Mouse (Mus musculus) liver, adult 2 months (tissue): ENCODE measurements around the gene Manba. TPM values are rescaled to one million over a fixed set of nuclear protein-coding genes. Genes with fewer than 3 reads are reported as not detected.
A peak's percentile ranks its signal among the peaks of the same experiment; 100 is the strongest.

ENCODE experiments used
- DNase-seq: peaks from one replicate; pipeline ENCODE4 v3.0.0-alpha.2; 2011; ENCODE audit warnings: low read depth, low spot score; ENCODE audit errors: extremely low read depth
- H3K27ac ChIP-seq: fragments of 200-500 bp; replicated peaks from 2 replicates; pipeline ENCODE4 v1.5.1; 2012; ENCODE audit warnings: low read depth, mild to moderate bottlenecking, control low read depth, inconsistent platforms, low read length; ENCODE audit not compliant: insufficient read depth
- H3K27me3 ChIP-seq: fragments of 200-500 bp; 2 replicates; pipeline ENCODE4 v1.6.1; 2012; ENCODE audit warnings: mild to moderate bottlenecking, moderate library complexity, low read length, inconsistent platforms; ENCODE audit not compliant: control insufficient read depth, insufficient read depth
- H3K36me3 ChIP-seq: fragments of 200-500 bp; 2 replicates; pipeline ENCODE4 v1.6.1; 2012; ENCODE audit warnings: low read length, inconsistent platforms; ENCODE audit not compliant: control insufficient read depth, insufficient read depth
- H3K4me1 ChIP-seq: fragments of 200-500 bp; 2 replicates; pipeline ENCODE4 v1.6.1; 2011; ENCODE audit warnings: low read length; ENCODE audit not compliant: control insufficient read depth, insufficient read depth
- H3K4me3 ChIP-seq: fragments of 200-500 bp; 2 replicates; pipeline ENCODE4 v1.5.1; 2011; ENCODE audit warnings: low read depth, mild to moderate bottlenecking, control low read depth, low read length, moderate library complexity; ENCODE audit not compliant: insufficient read depth
- H3K79me2 ChIP-seq: fragments of 200-500 bp; 2 replicates; pipeline ENCODE4 v1.6.1; 2012; ENCODE audit warnings: inconsistent platforms, mild to moderate bottlenecking, low read length, moderate library complexity; ENCODE audit not compliant: control insufficient read depth, insufficient read depth
- H3K9ac ChIP-seq: fragments of 200-500 bp; 2 replicates; pipeline ENCODE4 v1.6.1; 2012; ENCODE audit warnings: low read depth, mild to moderate bottlenecking, control low read depth, inconsistent platforms, low read length
- CTCF ChIP-seq: fragments of 200-500 bp; IDR thresholded peaks from 2 replicates; pipeline ENCODE4 v1.5.1; 2011; ENCODE audit warnings: low read depth, low read length, control low read depth
- POLR2A ChIP-seq: fragments of 200-500 bp; IDR thresholded peaks from 2 replicates; pipeline ENCODE4 v1.6.1; 2011; ENCODE audit warnings: low read length, control low read depth; ENCODE audit not compliant: insufficient read depth; ENCODE audit errors: extremely low read depth
- WGBS: fragments of 180-500 bp; shearing (Covaris S2); methylation state at CpG from one replicate; pipeline ENCODE4 v1.1.7; 2018; 5-methylcytosine and 5-hydroxymethylcytosine counted together
- polyA plus RNA-seq: library from polyadenylated mRNA; depleted of rRNA; stranded (reverse); fragments of >200 nt; gene quantifications from 2 replicates; pipeline ENCODE4 v1.2.3, GENCODE M21; 2012
- total RNA-seq: library from RNA; depleted of rRNA; stranded (reverse); fragments of >200 nt; gene quantifications from 2 replicates; pipeline ENCODE4 v1.2.3, GENCODE M21; 2014

Manba gene
- total and polyA plus RNA-seq, 2 experiments, result 3.8 to 14.7 TPM

- Histone ChIP-seq H3K4me3 (peak overlapping the region; percentile 94), H3K27ac (peak overlapping the region; percentile 99), H3K4me1 (peaks cover 8% of the 10 kb centered on the region), H3K9ac (peak overlapping the region; percentile 98), H3K36me3 (peaks cover 9% of the 10 kb centered on the region), H3K79me2 (peaks cover 8% of the 10 kb centered on the region; the same call in 1 of the 2 replicates), H3K27me3 (no peaks in the 10 kb centered on the region)
- no peak for DNase-seq
- TF ChIP-seq POLR2A, result no peak
- no peak for TF ChIP-seq CTCF
- WGBS, result under 1% methylated on average over 15 of the region's 15 CpGs
Observed at GRCm38 (mm10) chr3:135439651-135440050, 45.8 kb upstream of the Manba start.

GRCm38 (mm10) chr3:135440221-135440620 is 45.2 kb upstream of the Manba start:
- Histone ChIP-seq H3K36me3 (peaks cover 12% of the 10 kb centered on the region), H3K9ac (peak overlapping the region; percentile 98), H3K79me2 (peaks cover 8% of the 10 kb centered on the region; the same call in 1 of the 2 replicates), H3K4me3 (peak overlapping the region; percentile 94), H3K4me1 (peaks cover 8% of the 10 kb centered on the region), H3K27ac (peak overlapping the region; percentile 99), H3K27me3 (no peaks in the 10 kb centered on the region)
- DNase-seq, result peak; percentile 71
- WGBS, result 2% methylated on average over 7 of the region's 7 CpGs
- TF ChIP-seq POLR2A, result no peak
- no peak for TF ChIP-seq CTCF

DNA sequence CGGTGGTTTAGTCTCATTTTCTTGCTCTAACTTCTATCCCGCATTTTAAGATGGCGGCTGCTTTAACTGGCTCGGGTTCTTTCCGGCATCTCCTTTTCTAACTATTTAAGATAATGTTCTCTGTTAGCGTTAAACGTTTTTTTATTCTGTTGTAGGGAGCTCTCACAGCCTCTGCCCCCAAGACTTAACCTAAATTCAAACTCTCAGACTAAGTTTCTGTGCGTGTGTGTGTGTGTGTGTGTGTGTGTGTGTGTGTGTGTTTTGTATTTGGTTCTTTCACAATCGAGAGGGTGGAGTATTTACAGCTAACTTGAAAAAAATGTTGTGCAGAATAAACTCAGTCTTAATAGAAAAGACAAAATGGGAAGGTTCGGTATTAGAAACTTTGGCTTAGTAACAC is 44.8 kb upstream of the Manba start:
- Histone ChIP-seq H3K36me3 (peaks cover 12% of the 10 kb centered on the region), H3K27me3 (no peaks in the 10 kb centered on the region), H3K9ac (peak overlapping the region; percentile 24; the same call in 1 of the 2 replicates), H3K27ac (peak overlapping the region; percentile 99), H3K79me2 (peaks cover 8% of the 10 kb centered on the region; the same call in 1 of the 2 replicates), H3K4me1 (peaks cover 8% of the 10 kb centered on the region), H3K4me3 (peak overlapping the region; percentile 94)
- DNase-seq, result peak; percentile 74
- no peak for TF ChIP-seq POLR2A
- no peak for TF ChIP-seq CTCF
- under 1% methylated on average over 10 of the region's 10 CpGs for WGBS

- Histone ChIP-seq H3K79me2 (peaks cover 5% of the 10 kb centered on the region; the same call in 1 of the 2 replicates), H3K4me3 (no peak overlapping the region), H3K27ac (no peak overlapping the region), H3K4me1 (peaks cover 12% of the 10 kb centered on the region), H3K36me3 (peaks cover 25% of the 10 kb centered on the region), H3K27me3 (no peaks in the 10 kb centered on the region), H3K9ac (no peak overlapping the region)
- no peak for DNase-seq
- no peak for TF ChIP-seq CTCF
- no peak for TF ChIP-seq POLR2A
Observed at GRCm38 (mm10) chr3:135444930-135445329, 40.5 kb upstream of the Manba start.

- Histone ChIP-seq H3K36me3 (peaks cover 57% of the 10 kb centered on the region), H3K4me1 (no peaks in the 10 kb centered on the region; the same call in 1 of the 2 replicates), H3K27me3 (no peaks in the 10 kb centered on the region), H3K4me3 (no peak overlapping the region), H3K27ac (no peak overlapping the region), H3K79me2 (no peaks in the 10 kb centered on the region; the same call in 1 of the 2 replicates), H3K9ac (no peak overlapping the region)
- TF ChIP-seq CTCF (no peak), POLR2A (no peak)
- no peak for DNase-seq
Observed at GRCm38 (mm10) chr3:135458981-135459380, 26.4 kb upstream of the Manba start.

GRCm38 (mm10) chr3:135468402-135468801 is 17.0 kb upstream of the Manba start:
- TF ChIP-seq CTCF, result no peak
- TF ChIP-seq POLR2A, result no peak
- H3K27me3 ChIP-seq, result no peaks in the 10 kb centered on the region
- H3K27ac ChIP-seq, result no peak overlapping the region
- 89% methylated on average over 1 of the region's 1 CpGs for WGBS
- H3K79me2 ChIP-seq, result no peaks in the 10 kb centered on the region
- DNase-seq, result no peak
- H3K9ac ChIP-seq, result no peak overlapping the region
- H3K4me3 ChIP-seq, result no peak overlapping the region
- peaks cover 24% of the 10 kb centered on the region for H3K36me3 ChIP-seq
- H3K4me1 ChIP-seq, result no peaks in the 10 kb centered on the region
